Mouse (Mus musculus) granulocyte monocyte progenitor cell, adult 5-6 weeks (primary cell): ENCODE results near the gene Adam15. TPM values are rescaled to one million over a fixed set of nuclear protein-coding genes. Genes with fewer than 3 reads are reported as not detected.

Experiments used
- ATAC-seq: replicated peaks from 2 replicates; pipeline ENCODE4 v1.8.0; 2016; ENCODE audit warnings: mild to moderate bottlenecking, moderate TSS enrichment, inconsistent platforms; ENCODE audit not compliant: poor library complexity, severe bottlenecking
- total RNA-seq, 2 experiments: library from RNA; stranded (forward) in 1 of 2; stranded (reverse) in 1 of 2; fragments of 200-712, 200-1000 nt in 1 of 2; fragments of >200 nt in 1 of 2; fragmentation: Nextera tagmentation in 1 of 2; gene quantifications; 2 replicates each; pipeline ENCODE4 v1.2.3; 2014 to 2017

Adam15 gene
- total RNA-seq, 2 experiments from 2014 or later: 34.8 to 42.7 TPM

DNA sequence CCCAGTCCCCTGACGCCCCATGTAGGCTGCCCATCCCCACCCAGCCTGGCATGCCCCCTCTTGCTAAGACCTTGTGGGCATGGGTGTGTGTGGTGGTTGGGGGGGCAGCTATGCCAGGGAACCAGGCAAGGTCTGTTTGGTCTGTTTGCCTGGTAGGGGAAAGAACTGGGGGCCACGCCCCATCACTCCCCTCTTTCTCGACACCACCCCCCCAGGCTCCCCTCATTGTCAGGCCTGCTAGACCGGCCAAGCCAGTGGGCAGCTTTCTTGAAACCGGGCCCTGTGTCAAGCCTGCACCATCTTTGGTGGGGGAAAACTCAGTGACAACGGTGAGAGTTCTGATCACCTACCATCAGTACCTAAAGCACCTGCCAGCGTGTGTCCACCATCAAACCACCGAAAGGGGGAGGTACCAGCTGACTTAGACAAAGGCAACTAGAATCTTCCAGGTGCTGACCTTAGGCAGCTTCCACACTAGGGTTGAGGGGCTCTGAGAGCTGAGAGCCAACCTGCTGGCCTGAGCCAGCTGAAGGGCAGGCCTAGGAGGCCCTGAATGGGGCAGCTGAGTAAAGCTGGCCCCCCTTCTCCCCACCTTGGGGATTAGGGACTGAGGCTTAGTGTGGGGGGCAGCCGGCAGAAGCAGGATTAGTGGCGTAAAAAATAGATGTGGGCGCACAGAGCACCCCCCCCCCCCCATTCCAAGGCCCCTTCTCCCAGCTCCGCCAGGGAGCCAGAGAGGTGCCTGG lies 34.7 kb upstream of the Adam15 start:
- no peak for ATAC-seq

DNA sequence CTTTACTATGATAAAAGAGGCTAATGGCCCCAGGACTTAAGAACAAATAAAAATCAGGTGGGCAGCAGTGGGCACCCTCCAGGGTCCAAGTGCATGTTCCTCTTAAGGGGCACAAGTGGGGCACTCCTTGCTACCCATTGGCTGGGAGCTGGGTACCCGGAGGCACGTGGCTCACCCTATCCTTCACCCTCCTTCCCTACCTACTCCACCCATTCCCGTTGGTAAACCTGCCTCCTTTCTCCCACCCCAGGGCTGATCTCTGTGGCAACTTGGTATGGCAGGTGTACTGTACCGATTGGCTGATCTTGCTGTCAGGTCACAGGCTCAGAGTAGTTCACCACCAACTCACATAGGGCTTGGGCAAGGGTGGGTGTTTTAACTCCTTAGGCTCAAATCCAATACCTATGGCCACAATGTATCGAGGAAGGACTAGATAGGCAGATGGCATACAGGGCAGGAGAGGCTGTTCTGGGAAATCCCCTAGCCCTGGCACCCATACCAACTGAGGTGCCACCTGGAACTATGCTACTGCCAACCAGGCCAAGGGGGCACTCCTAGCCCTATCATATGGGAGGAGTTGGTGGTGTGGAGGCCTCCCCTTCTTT lies 34.0 kb upstream of the Adam15 start:
- ATAC-seq: no peak

DNA sequence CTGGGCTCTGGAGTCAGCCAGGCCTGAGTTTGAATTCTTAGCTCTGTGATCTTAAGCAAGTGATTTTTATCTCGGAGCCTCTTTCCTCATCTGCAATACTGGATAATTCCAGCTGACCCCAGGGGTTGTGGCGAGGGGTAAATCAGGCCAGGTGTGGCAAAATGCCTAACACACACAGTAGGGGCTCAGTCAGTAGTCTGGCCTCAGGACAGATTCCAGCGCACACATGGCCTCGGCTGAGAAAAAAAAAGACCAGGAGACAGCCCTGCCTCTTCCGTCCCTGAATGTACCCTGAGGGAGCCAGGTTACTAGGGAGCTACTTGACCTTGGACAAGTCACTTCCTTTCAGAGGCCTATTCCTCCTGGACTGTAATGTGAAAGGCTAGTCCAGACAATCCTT lies 33.2 kb upstream of the Adam15 start:
- no peak for ATAC-seq

DNA sequence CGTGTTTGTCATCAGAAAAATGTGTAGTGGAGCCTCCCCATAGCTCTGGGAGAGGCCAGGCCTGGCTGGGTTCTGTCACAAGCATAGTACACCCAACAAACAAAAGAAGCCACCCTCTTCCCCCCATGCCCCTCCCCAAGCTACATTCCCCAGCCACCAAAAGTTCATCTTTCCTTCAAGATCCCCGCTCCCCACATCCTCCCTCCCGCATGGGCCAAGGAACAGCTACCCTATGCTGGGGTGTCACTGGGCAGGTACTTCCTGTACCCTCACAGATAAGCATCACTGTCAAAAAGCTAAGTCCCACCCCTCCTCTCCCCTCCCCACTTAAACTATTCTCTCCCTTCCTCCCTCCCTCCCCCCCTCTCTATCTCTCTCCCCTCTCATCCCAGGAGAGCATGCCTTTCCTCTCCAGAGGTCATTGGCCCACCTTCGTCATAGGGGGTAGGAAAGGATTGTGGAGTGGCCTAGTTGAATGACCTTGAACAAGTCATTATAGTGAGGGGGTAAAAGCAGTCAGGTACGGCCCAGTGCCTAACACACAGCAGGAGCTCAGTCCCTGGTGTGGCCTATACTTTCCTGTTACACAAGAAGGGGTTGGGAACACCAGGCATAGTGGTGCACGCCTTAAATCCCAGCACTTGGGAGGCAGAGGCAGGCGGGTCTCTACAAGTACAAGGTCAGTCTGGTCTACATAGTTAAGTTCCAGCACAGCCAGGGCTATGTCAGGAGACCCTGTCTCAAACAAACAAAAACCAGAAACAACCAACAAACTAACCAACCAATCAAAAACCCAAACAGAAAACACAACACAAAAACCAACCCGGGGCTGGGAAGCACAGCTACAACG lies 32.5 kb upstream of the Adam15 start:
- ATAC-seq: no peak

DNA sequence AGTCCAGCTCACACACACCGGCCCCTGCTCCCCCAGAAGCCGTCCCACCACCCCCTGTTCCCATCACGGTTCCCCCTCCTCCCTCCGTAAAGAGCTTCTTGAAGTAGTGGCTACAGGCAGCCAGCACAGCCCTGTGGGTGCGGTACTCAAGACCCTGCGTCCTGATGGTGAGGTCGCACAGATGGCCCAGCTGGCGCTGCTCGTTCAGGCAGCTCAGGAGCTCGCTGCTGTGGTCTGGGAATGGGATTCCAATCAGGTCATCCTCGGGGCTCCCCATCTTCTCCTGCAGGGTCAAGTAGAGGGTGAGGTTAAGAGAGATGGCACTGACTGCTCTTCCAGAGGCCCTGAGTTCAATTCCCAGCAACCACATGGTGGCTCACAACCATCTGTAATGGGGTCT lies 31.4 kb upstream of the Adam15 start:
- no peak for ATAC-seq

DNA sequence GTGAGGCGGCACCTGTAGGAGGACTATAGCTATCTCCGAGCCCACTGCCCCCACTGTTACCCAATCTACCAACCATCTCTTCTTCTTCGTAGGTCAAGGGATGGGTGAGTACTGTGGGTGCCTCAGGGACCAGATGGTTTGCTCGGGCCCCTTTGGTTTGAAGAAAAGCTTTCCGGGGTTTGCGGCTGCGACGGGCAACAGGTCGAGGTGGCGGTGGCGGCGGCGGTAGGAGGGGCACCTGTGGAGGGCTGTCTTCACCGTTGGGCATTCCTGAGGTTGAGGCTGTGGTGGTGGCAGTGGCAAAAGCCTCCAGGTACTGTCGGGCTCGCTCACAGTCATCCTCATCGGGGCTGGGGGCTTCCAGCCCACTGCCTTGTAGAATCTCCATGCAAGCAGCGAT lies 30.9 kb upstream of the Adam15 start:
- ATAC-seq: no peak

DNA sequence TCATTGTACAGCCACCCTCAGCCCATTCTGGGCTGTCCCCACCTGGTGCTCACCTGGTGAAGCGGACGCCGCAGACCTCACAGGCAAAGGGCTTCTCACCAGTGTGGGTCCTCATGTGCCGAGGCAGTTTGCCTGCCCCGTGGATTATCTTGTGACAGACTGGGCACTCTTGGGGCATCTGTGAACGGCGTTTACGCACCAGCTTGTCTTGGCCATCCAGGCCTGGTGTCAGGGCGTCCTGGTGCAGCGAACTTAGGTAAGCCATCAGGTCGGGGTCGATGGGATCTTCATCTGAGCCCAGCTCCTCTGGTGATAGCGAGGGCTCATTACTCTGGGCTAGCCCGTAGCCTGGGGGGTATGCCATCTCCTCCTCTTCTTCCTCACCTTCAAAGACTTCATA lies 30.5 kb upstream of the Adam15 start:
- ATAC-seq: no peak

DNA sequence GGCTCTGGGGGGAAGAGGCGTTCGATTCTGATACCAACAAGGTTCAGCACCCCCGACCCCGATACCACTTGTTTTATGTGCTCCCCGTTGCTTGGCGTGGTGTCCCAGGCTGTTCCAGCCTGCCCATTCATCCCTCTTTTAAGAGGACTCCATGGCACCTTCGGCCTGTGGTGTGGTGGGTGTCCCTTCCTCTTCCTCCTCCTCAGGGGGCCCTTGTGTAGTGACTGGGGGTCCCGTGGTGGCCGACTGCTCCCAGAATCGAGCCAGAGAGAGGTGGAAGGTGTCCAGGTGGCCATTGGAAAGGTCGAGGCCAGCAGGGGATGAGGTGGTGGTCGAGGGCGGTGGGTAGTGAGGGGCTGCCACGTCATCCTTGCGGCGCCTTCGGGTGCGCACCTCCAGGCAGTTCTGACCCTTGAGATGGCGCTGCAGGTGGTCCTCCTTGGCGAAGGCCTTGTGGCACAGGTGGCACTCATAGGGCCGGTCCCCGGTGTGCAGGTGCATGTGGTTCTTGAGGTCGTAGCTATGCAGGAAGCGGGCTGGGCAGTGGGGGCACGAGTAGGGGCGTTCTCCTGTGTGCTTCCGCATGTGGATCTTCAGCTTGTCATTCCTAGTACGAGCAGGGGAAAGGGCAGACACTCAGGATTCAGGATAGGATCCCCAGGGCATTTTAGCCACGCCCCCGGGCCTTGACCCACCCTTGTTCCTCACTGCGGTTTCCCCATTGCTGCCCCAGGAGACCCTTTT lies 29.8 kb upstream of the Adam15 start:
- ATAC-seq: no peak

DNA sequence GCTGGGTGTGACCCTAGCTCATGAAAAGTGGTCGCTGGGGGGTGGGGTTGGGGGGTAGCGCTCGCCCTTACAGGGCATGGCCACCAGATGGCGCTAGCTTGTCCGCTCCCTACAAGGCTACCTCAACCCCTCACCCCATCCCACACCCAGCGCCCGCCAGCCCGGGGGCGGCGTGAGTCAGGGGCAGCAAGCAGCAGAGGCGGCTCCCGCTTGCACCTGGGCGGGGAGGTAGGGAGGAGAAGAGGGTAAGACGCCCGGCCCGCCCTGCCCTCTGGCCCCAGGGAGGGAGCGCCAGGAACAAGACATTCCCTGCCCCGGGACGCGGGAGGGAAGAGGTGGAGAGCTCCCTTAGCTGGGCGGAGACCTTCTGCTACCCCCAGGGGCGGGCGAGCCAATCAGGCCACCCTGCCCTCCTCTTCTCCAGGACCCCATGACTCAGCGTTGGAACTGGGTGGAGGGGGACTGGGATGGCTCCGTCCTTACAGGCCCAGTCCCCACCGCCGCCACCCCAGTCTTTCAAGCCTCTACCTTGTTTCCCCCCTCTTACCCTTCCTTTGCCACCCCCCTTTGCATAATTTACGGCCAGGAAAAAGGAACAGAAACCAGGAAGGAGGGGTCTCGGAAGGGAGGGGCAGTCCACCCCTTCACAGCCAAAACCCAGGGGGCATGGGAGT lies 28.7 kb upstream of the Adam15 start:
- ATAC-seq: peak; percentile 78

DNA sequence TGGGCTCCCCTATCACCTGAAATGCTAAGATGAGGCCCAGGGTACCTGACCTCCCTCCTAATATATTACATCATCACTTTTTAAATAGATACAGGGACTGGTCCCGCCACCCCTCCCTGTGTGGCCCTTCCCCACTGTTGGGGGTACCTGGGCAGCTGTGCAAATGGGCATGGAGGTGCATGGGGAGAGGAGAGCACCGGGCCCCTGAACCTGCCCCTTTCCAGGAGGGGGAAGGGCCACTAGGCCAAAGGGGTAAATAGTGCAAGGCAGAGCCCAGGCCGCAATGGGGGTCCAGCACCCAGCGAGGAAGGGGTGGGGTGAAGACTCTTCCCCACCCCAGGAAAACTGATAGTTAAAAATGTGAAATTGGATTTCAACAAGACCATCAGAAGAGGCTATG lies 28.0 kb upstream of the Adam15 start:
- no peak for ATAC-seq

DNA sequence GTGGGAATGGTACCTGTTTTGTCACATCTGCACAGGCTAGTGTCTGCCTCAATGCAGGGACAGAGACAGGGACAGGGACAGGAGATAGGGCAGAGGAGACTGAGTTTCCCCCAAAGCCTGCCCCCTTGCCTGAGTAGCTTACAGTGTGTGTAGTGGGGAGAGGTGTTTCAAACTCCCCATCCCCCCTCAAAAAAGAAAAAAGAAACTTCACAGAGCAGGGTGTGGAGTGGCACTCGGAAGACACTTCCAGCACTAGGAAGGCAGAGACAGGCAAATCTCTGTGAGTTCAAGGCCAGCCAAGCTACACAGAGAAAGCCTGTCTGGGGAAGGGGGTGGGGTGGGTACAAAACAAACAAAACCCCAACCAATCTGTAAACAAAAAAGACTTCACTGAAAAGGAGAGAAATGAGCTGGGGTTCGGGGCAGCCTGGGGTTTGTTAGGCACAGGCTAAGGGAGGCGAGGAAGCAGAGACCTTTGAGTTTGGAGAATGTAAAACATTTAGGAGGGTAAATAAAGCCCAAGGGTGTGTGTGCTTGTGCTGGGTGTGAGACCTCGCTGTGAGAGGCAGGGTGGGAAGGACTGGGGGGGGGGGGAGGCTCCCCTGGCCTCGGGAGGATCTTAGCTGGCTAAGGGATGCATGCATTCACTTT lies 23.9 kb upstream of the Adam15 start:
- no peak for ATAC-seq

DNA sequence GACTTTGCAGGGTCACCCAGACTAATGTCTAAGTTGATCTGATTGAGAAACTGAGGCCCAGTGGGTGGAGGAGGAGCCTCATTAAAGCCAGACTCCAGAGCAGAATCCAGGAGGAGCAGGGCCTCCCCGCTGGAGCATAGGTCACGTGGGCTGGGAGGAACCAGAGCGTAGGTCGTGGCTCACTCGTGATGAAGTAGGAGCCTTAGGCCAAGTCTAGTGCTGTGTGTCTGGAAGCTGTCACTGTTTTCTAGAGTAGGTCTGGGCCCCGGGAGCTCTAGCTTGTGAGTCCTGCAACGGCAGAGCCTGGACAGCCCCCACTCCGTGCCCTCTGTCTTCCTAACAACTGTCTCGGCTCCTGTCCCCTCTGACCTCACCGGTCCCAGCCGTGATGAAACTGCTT lies 17.5 kb upstream of the Adam15 start:
- no peak for ATAC-seq

DNA sequence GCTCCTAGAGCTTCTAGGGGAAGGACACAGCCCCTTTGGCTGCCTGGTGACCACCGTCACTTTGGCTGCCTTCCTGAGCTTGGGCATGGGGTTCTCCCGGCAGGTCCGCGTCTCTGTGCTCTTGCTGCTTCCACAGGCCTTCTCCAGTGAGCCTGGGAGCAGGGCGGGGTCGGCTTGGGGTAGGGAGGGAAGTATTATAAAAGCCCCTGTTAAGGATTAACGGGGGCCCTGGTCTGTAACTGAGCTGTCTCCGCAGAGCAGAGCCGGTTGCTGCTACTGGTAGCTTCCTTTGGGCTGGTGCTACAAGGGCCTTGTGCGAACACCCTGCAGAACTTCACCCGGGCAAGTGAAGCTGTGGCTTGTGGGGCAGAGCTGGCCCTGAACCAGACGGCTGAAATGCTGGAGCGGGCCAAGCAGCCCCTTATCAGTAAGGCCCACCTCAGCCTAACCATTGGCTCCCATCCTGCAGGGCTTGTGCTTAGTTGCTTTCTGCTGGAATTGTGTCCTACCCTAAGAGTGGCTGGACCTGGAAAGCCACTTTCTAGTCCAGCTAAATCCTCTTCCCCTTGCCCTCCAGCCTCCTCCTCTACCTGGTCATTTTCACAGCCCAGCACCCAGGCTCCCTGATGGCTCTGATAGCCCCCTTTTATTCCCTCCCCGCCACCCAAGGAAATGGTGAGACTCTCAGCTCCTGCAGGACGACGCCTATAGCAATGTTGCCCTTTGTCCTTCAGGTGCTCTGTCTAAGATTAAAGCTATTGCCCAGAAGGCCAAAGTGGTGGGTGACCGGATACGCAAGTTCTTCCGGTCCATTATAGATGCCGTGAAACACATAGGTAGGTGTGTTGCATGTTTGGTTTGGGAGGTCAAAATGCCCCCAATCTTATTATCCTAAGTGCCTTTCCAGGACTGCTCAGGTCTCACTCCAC lies 16.0 kb upstream of the Adam15 start:
- ATAC-seq: no peak

DNA sequence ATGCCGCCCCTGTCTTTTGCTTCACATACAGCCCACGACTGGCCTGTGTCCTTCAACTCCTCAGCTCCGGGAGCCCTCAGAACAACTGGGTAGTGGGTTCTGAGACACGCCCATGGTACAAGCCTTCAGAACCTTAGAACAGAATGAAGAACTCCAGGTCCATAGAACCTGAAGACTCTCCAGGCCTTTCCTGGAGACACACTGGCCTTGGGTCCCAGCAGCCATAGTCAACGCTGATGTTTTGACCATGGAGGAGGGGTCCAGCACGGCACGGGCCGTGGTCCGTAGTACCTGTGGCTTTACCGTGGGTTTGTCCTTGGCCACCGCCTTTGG lies 15.3 kb upstream of the Adam15 start, which contains the start of gene Dcst1:
Gene Dcst1 (minus strand): TSS at position 101 of the 333 bp plus-strand sequence.
- ATAC-seq: no peak

DNA sequence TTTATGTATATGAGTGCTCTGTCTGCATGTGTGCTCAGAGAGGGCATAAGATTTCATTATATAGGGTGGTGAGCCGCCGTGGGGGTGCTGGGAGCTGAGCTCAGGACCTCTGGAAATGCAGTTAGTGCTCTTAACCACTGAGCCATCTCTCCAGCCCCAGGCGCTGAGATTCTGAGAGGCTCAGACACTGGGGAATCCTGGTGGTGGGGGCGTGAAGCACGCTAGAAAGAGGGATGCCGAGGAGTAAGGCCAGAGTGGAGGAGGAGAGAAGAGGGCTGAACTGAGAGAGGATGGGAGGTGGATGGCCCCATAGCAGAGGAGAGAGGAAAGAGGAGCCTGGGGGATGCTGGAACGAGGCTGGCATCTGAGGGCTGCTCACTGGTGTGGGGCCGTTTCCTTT lies 14.8 kb upstream of the Adam15 start:
- no peak for ATAC-seq

DNA sequence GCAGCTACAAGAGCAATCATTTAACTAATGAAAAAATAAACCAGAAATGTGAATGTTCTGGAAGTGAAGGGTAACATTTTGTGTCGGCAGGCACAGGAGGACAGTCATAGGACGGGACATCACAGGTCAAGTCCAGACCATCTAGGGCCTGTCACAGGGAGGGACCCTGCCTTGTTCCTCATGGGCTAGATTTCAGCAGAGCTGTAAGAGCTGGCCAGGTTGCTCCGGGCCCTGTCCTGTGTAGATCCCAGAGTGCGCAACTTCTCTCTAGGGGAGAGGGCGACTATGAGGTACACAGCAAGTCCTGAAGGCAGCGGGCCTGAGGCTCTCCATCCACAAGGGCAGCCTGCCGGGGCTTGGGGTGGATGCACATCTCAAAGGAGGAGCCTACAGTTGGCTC lies 11.9 kb upstream of the Adam15 start, which contains the start of gene Dcst2:
Gene Dcst2 (plus strand): TSS at position 301 of the 400 bp plus-strand sequence.
- no peak for ATAC-seq

DNA sequence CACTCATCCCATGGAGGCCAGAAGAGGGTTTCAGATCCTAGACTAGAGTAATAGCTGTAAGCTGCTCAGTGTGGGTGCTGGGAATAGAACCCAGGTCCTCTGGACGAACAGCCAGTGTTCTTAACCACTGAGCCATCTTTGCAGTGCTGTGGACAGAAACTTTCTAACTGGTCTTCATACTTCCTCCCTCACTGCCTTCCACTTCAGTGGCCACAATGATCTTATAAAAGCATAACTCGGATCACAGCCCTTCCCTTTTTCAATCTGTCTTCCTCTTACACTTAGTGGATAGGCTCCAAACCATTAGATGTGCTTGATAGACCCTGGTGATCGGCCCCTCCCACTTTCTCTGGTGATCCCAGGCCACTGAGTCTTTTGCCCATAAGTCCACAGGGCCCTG lies 10.4 kb upstream of the Adam15 start:
- ATAC-seq: peak; percentile 76

DNA sequence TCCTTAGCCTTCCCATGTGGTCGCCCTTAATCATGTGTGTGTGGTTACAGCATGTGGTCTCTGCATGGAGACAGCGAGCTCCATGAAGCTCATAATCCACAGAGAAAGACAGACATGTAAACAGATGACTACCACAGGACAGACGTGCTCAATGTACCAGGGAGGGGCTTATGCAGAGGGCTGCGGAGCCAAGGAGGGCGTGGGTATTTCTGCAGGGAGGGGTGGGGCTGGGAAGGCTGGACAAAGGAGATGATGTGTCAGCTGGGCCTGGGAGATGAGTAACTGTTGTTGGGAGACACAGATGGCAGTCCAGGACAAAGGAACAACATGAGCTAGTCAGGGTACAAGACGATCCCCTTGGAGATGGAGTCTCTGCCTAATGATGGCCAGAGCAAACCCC lies 9.8 kb upstream of the Adam15 start:
- ATAC-seq: 0 out of 2 replicates have a peak, but pooled peaks have one; percentile 1
